Mouse (Mus musculus): Measurements from ENCODE around the gene Elmo1.
"Not testable (repeated sequence)": the region's sequence is repeated elsewhere in the genome, so short reads cannot be mapped to it uniquely, and the experiment has no call there.

Gene Elmo1

GRCm38 (mm10) chr13:20555853-20556452 is 465.6 kb downstream of the Elmo1 start:
- no peak for DNase-seq

- DNase-seq, result no peak
Observed at GRCm38 (mm10) chr13:20556739-20557138, 466.3 kb downstream of the Elmo1 start.

GRCm38 (mm10) chr13:20557156-20557555 is 466.8 kb downstream of the Elmo1 start:
- DNase-seq, result no peak

- DNase-seq, result no peak
Observed at GRCm38 (mm10) chr13:20558376-20558775, 468.0 kb downstream of the Elmo1 start.

- no peak for DNase-seq
Observed at GRCm38 (mm10) chr13:20564414-20564813, 474.0 kb downstream of the Elmo1 start.

GRCm38 (mm10) chr13:20575186-20575585 is 484.8 kb downstream of the Elmo1 start:
- no peak for DNase-seq

GRCm38 (mm10) chr13:20585868-20586267 is 495.5 kb downstream of the Elmo1 start:
- no peak for DNase-seq

GRCm38 (mm10) chr13:20586462-20586861 is 496.1 kb downstream of the Elmo1 start:
- no peak for DNase-seq

- DNase-seq, result no peak
Observed at GRCm38 (mm10) chr13:20590983-20591382, 500.6 kb downstream of the Elmo1 start.

GRCm38 (mm10) chr13:20597307-20597706 is 506.9 kb downstream of the Elmo1 start:
- DNase-seq, result no peak

- DNase-seq, result no peak
Observed at GRCm38 (mm10) chr13:20598618-20599017, 508.2 kb downstream of the Elmo1 start.

GRCm38 (mm10) chr13:20600246-20600645 is 509.9 kb downstream of the Elmo1 start:
- no peak for DNase-seq

GRCm38 (mm10) chr13:20601421-20601820 is 511.0 kb downstream of the Elmo1 start:
- DNase-seq, result no peak

- DNase-seq, result no peak
Observed at GRCm38 (mm10) chr13:20606891-20607290, 516.5 kb downstream of the Elmo1 start.

- DNase-seq, result no peak
Observed at GRCm38 (mm10) chr13:20609003-20609688, 518.8 kb downstream of the Elmo1 start.

- no peak for DNase-seq
Observed at GRCm38 (mm10) chr13:20615596-20616469, 525.4 kb downstream of the Elmo1 start.

- no peak for DNase-seq
Observed at GRCm38 (mm10) chr13:20619946-20620345, 529.5 kb downstream of the Elmo1 start.

- no peak for DNase-seq
Observed at GRCm38 (mm10) chr13:20623071-20623850, 532.9 kb downstream of the Elmo1 start.

GRCm38 (mm10) chr13:20627796-20628195 is 537.4 kb downstream of the Elmo1 start:
- DNase-seq, result no peak

GRCm38 (mm10) chr13:20632477-20632876 is 542.1 kb downstream of the Elmo1 start:
- no peak for DNase-seq

- not testable (repeated sequence) for DNase-seq
Observed at GRCm38 (mm10) chr13:20634679-20635078, 544.3 kb downstream of the Elmo1 start.

GRCm38 (mm10) chr13:20635646-20636045 is 545.2 kb downstream of the Elmo1 start:
- no peak for DNase-seq

All from thymus, adult 18-20 months (tissue).